Mouse (Mus musculus): ENCODE measurements around the gene Nxn. TPM values are rescaled to one million over a fixed set of nuclear protein-coding genes. Genes with fewer than 3 reads are reported as not detected.

The Nxn gene
- polyA plus RNA-seq, 1 experiment from 2014 or later: 14.9 TPM

- Histone ChIP-seq H3K4me2 (replicated peaks; ENCODE audit: low read depth) (no peak overlapping the region), H3K36me3 (ENCODE audit: control insufficient read depth, insufficient read depth) (no peaks in the 10 kb centered on the region), H3K4me3 (ENCODE audit: low read depth, low read length) (no peak overlapping the region), H3K27me3 (replicated peaks; ENCODE audit: control insufficient read depth, insufficient read depth, low read length) (no peaks in the 10 kb centered on the region), H3K9ac (ENCODE audit: low read depth, low read length) (no peak overlapping the region), H3K27ac (ENCODE audit: low read depth, low read length) (no peak overlapping the region), H3K9me3 (ENCODE audit: control insufficient read depth) (no peaks in the 10 kb centered on the region), H3K4me1 (replicated peaks; ENCODE audit: control insufficient read depth, insufficient read depth, low read length) (no peaks in the 10 kb centered on the region)
- TF ChIP-seq CTCF (IDR thresholded peaks at IDR 0.05; ENCODE audit: low read depth): no peak
- WGBS: 54% methylated on average over 10 of the region's 10 CpGs
- ATAC-seq: no peak
These were observed 111.6 kb downstream of the Nxn start for GRCm38 (mm10) chr11:76287301-76287700.

GRCm38 (mm10) chr11:76286534-76287126 lies 112.3 kb downstream of the Nxn start:
- Histone ChIP-seq H3K27me3 (replicated peaks; ENCODE audit: control insufficient read depth, insufficient read depth, low read length) (no peaks in the 10 kb centered on the region), H3K36me3 (ENCODE audit: control insufficient read depth, insufficient read depth) (no peaks in the 10 kb centered on the region), H3K4me2 (replicated peaks; ENCODE audit: low read depth) (no peak overlapping the region), H3K4me3 (ENCODE audit: low read depth, low read length) (no peak overlapping the region), H3K4me1 (replicated peaks; ENCODE audit: control insufficient read depth, insufficient read depth, low read length) (no peaks in the 10 kb centered on the region), H3K27ac (ENCODE audit: low read depth, low read length) (no peak overlapping the region), H3K9me3 (ENCODE audit: control insufficient read depth) (no peaks in the 10 kb centered on the region), H3K9ac (ENCODE audit: low read depth, low read length) (no peak overlapping the region)
- 67% methylated on average over 10 of the region's 10 CpGs for whole genome bisulfite sequencing
- no peak for TF ChIP-seq CTCF (IDR thresholded peaks at IDR 0.05; ENCODE audit: low read depth)
- ATAC-seq: no peak

- Histone ChIP-seq H3K36me3 (ENCODE audit: control insufficient read depth, insufficient read depth) (no peaks in the 10 kb centered on the region), H3K4me3 (ENCODE audit: low read depth, low read length) (no peak overlapping the region), H3K9me3 (ENCODE audit: control insufficient read depth) (no peaks in the 10 kb centered on the region), H3K9ac (ENCODE audit: low read depth, low read length) (no peak overlapping the region), H3K4me1 (replicated peaks; ENCODE audit: control insufficient read depth, insufficient read depth, low read length) (no peaks in the 10 kb centered on the region), H3K27me3 (replicated peaks; ENCODE audit: control insufficient read depth, insufficient read depth, low read length) (no peaks in the 10 kb centered on the region), H3K4me2 (replicated peaks; ENCODE audit: low read depth) (no peak overlapping the region), H3K27ac (ENCODE audit: low read depth, low read length) (no peak overlapping the region)
- no peak for ATAC-seq
- TF ChIP-seq CTCF (IDR thresholded peaks at IDR 0.05; ENCODE audit: low read depth): no peak
- 44% methylated on average over 7 of the region's 7 CpGs for WGBS
These were observed 113.4 kb downstream of the Nxn start for GRCm38 (mm10) chr11:76285431-76286075.

- H3K9me3 ChIP-seq (ENCODE audit: control insufficient read depth): no peaks in the 10 kb centered on the region
- no peaks in the 10 kb centered on the region for H3K4me1 ChIP-seq (replicated peaks; ENCODE audit: control insufficient read depth, insufficient read depth, low read length)
- H3K36me3 ChIP-seq (ENCODE audit: control insufficient read depth, insufficient read depth): no peaks in the 10 kb centered on the region
- H3K27ac ChIP-seq (ENCODE audit: low read depth, low read length): no peak overlapping the region
- no peak overlapping the region for H3K4me2 ChIP-seq (replicated peaks; ENCODE audit: low read depth)
- WGBS: 87% methylated on average over 6 of the region's 6 CpGs
- no peak overlapping the region for H3K4me3 ChIP-seq (ENCODE audit: low read depth, low read length)
- TF ChIP-seq CTCF (IDR thresholded peaks at IDR 0.05; ENCODE audit: low read depth): no peak
- ATAC-seq: no peak
- H3K27me3 ChIP-seq (replicated peaks; ENCODE audit: control insufficient read depth, insufficient read depth, low read length): no peaks in the 10 kb centered on the region
- H3K9ac ChIP-seq (ENCODE audit: low read depth, low read length): no peak overlapping the region
These were observed 115.1 kb downstream of the Nxn start for GRCm38 (mm10) chr11:76283841-76284240.

GRCm38 (mm10) chr11:76279971-76280370 lies 119.0 kb downstream of the Nxn start:
- Histone ChIP-seq H3K27ac (ENCODE audit: low read depth, low read length) (no peak overlapping the region), H3K9me3 (ENCODE audit: control insufficient read depth) (no peaks in the 10 kb centered on the region), H3K4me2 (replicated peaks; ENCODE audit: low read depth) (no peak overlapping the region), H3K36me3 (ENCODE audit: control insufficient read depth, insufficient read depth) (no peaks in the 10 kb centered on the region), H3K27me3 (replicated peaks; ENCODE audit: control insufficient read depth, insufficient read depth, low read length) (no peaks in the 10 kb centered on the region), H3K9ac (ENCODE audit: low read depth, low read length) (no peak overlapping the region), H3K4me1 (replicated peaks; ENCODE audit: control insufficient read depth, insufficient read depth, low read length) (no peaks in the 10 kb centered on the region), H3K4me3 (ENCODE audit: low read depth, low read length) (no peak overlapping the region)
- no peak for ATAC-seq
- no peak for TF ChIP-seq CTCF (IDR thresholded peaks at IDR 0.05; ENCODE audit: low read depth)
- 58% methylated on average over 2 of the region's 2 CpGs for WGBS

GRCm38 (mm10) chr11:76278960-76279852 lies 119.7 kb downstream of the Nxn start:
- Histone ChIP-seq H3K9me3 (ENCODE audit: control insufficient read depth) (no peaks in the 10 kb centered on the region), H3K4me1 (replicated peaks; ENCODE audit: control insufficient read depth, insufficient read depth, low read length) (no peaks in the 10 kb centered on the region), H3K9ac (ENCODE audit: low read depth, low read length) (no peak overlapping the region), H3K36me3 (ENCODE audit: control insufficient read depth, insufficient read depth) (no peaks in the 10 kb centered on the region), H3K4me3 (ENCODE audit: low read depth, low read length) (no peak overlapping the region), H3K27ac (ENCODE audit: low read depth, low read length) (no peak overlapping the region), H3K27me3 (replicated peaks; ENCODE audit: control insufficient read depth, insufficient read depth, low read length) (no peaks in the 10 kb centered on the region), H3K4me2 (replicated peaks; ENCODE audit: low read depth) (no peak overlapping the region)
- no peak for TF ChIP-seq CTCF (IDR thresholded peaks at IDR 0.05; ENCODE audit: low read depth)
- ATAC-seq: no peak
- WGBS: 69% methylated on average over 14 of the region's 14 CpGs

All from intestine, postnatal 0 days (tissue).